Mouse (Mus musculus): Measurements from ENCODE around the gene Radil. TPM values are rescaled to one million over a fixed set of nuclear protein-coding genes. Genes with fewer than 3 reads are reported as not detected.

The Radil gene
- polyA plus RNA-seq, 1 experiment from 2014 or later = 0.42 TPM

- TF ChIP-seq CTCF (IDR thresholded peaks at IDR 0.05) = no peak
- in situ Hi-C loops (cut with MboI; ENCODE audit: low pct_unique_long_range_greater_than_20kb) = loop anchor here (5.0 to 10.0 kb wide), 2 partner anchors 43 to 60 kb away; no protein-coding TSS in a partner anchor
- ChIA-PET CTCF (interaction anchor here (1.2 kb wide), 1 partner anchor 23 kb away, joined by 3 read pairs; no protein-coding TSS in a partner anchor), POLR2A (no interaction called here)
- DNase-seq (ENCODE audit: low read depth, low spot score) (no peak), ATAC-seq (peak; percentile 27)
- no peaks in the 10 kb centered on the region for H3K27me3 ChIP-seq
Observed at GRCm38 (mm10) chr5:142545014-142545795, 5.7 kb downstream of the Radil start.

GRCm38 (mm10) chr5:142537286-142537685 lies 13.6 kb downstream of the Radil start:
- no peaks in the 10 kb centered on the region for H3K27me3 ChIP-seq
- TF ChIP-seq CTCF (IDR thresholded peaks at IDR 0.05) = no peak
- POLR2A ChIA-PET = interaction anchor here (0.7 kb wide), 1 partner anchor 358 kb away, joined by 3 read pairs; no protein-coding TSS in a partner anchor
- CTCF ChIA-PET = interaction anchor here (1.4 to 2.5 kb wide), 2 partner anchors 14 to 35 kb away, joined by 6 to 7 read pairs; partner anchors contain the start of gene Radil
- DNase-seq (ENCODE audit: low read depth, low spot score) (no peak), ATAC-seq (no peak)
- in situ Hi-C loops (cut with MboI; ENCODE audit: low pct_unique_long_range_greater_than_20kb) = no loop called here

GRCm38 (mm10) chr5:142535388-142535787 lies 15.5 kb downstream of the Radil start:
- TF ChIP-seq CTCF (IDR thresholded peaks at IDR 0.05) = no peak
- ChIA-PET CTCF (interaction anchor here (0.9 to 1.4 kb wide), 2 partner anchors 11 to 14 kb away, joined by 3 to 6 read pairs; no protein-coding TSS in a partner anchor), POLR2A (no interaction called here)
- DNase-seq (ENCODE audit: low read depth, low spot score) (no peak), ATAC-seq (no peak)
- in situ Hi-C loops (cut with MboI; ENCODE audit: low pct_unique_long_range_greater_than_20kb) = no loop called here
- no peaks in the 10 kb centered on the region for H3K27me3 ChIP-seq

GRCm38 (mm10) chr5:142529915-142530314 lies 21.0 kb downstream of the Radil start, which contains the start of gene Papolb:
Papolb (minus strand) TSS chr5:142530076.
- POLR2A ChIA-PET = no interaction called here
- ATAC-seq = no peak
- CTCF ChIA-PET = interaction anchor here (1.2 kb wide), 1 partner anchor 27 kb away, joined by 4 read pairs; no protein-coding TSS in a partner anchor
- in situ Hi-C loops (cut with MboI; ENCODE audit: low pct_unique_long_range_greater_than_20kb) = no loop called here
- TF ChIP-seq CTCF (IDR thresholded peaks at IDR 0.05) = no peak
- no peak for DNase-seq (ENCODE audit: low read depth, low spot score)
- H3K27me3 ChIP-seq = peaks cover 6% of the 10 kb centered on the region

- CTCF ChIA-PET = no interaction called here
Observed at GRCm38 (mm10) chr5:142524711-142525464, 26.0 kb downstream of the Radil start.

GRCm38 (mm10) chr5:142521195-142521866 lies 29.6 kb downstream of the Radil start:
- no peak for TF ChIP-seq CTCF (IDR thresholded peaks at IDR 0.05)
- ATAC-seq (no peak), DNase-seq (ENCODE audit: low read depth, low spot score) (no peak)
- in situ Hi-C loops (cut with MboI; ENCODE audit: low pct_unique_long_range_greater_than_20kb) = no loop called here
- CTCF ChIA-PET = interaction anchor here (1.0 to 2.4 kb wide), 4 partner anchors 14 to 23 kb away, joined by 3 to 7 read pairs (median 4); no protein-coding TSS in a partner anchor
- peaks cover 2% of the 10 kb centered on the region for H3K27me3 ChIP-seq
- POLR2A ChIA-PET = no interaction called here

More at GRCm38 (mm10) chr5:142524711-142525464, 26.0 kb downstream of the Radil start:
- no peak for TF ChIP-seq CTCF (IDR thresholded peaks at IDR 0.05)
- H3K27me3 ChIP-seq = peaks cover 6% of the 10 kb centered on the region
- in situ Hi-C loops (cut with MboI; ENCODE audit: low pct_unique_long_range_greater_than_20kb) = no loop called here
- ATAC-seq (no peak), DNase-seq (ENCODE audit: low read depth, low spot score) (no peak)
- POLR2A ChIA-PET = no interaction called here

GRCm38 (mm10) chr5:142520360-142520759 lies 30.5 kb downstream of the Radil start:
- POLR2A ChIA-PET = no interaction called here
- TF ChIP-seq CTCF (IDR thresholded peaks at IDR 0.05) = no peak
- ATAC-seq = no peak
- H3K27me3 ChIP-seq = no peaks in the 10 kb centered on the region
- in situ Hi-C loops (cut with MboI; ENCODE audit: low pct_unique_long_range_greater_than_20kb) = no loop called here
- CTCF ChIA-PET = interaction anchor here (1.7 kb wide), 1 partner anchor 15 kb away, joined by 6 read pairs; no protein-coding TSS in a partner anchor
- DNase-seq (ENCODE audit: low read depth, low spot score) = no peak

- no peaks in the 10 kb centered on the region for H3K27me3 ChIP-seq
- DNase-seq (ENCODE audit: low read depth, low spot score) = no peak
- in situ Hi-C loops (cut with MboI; ENCODE audit: low pct_unique_long_range_greater_than_20kb) = no loop called here
- CTCF ChIA-PET = interaction anchor here (1.0 kb wide), 1 partner anchor 32 kb away, joined by 3 read pairs; the partner anchor contains the start of gene Radil
- TF ChIP-seq CTCF (IDR thresholded peaks at IDR 0.05) = no peak
- ATAC-seq = no peak
- POLR2A ChIA-PET = no interaction called here
Observed at GRCm38 (mm10) chr5:142518973-142519372, 31.9 kb downstream of the Radil start.

- in situ Hi-C loops (cut with MboI; ENCODE audit: low pct_unique_long_range_greater_than_20kb) = no loop called here
- ChIA-PET CTCF (interaction anchor here (1.7 to 1.8 kb wide), 2 partner anchors 10 to 38 kb away, joined by 4 to 5 read pairs; partner anchors contain the start of gene Radil), POLR2A (interaction anchor here (0.6 kb wide), 2 partner anchors 40 to 204 kb away, joined by 3 to 4 read pairs; no protein-coding TSS in a partner anchor)
- no peaks in the 10 kb centered on the region for H3K27me3 ChIP-seq
- TF ChIP-seq CTCF (IDR thresholded peaks at IDR 0.05) = no peak
- ATAC-seq (no peak), DNase-seq (ENCODE audit: low read depth, low spot score) (no peak)
Observed at GRCm38 (mm10) chr5:142512112-142512511, 38.8 kb downstream of the Radil start.

- TF ChIP-seq CTCF (IDR thresholded peaks at IDR 0.05) = no peak
- ChIA-PET POLR2A (interaction anchor here (1.0 kb wide), 1 partner anchor 41 kb away, joined by 5 read pairs; the partner anchor contains the start of gene Radil), CTCF (no interaction called here)
- H3K27me3 ChIP-seq = no peaks in the 10 kb centered on the region
- DNase-seq (ENCODE audit: low read depth, low spot score) (no peak), ATAC-seq (no peak)
- in situ Hi-C loops (cut with MboI; ENCODE audit: low pct_unique_long_range_greater_than_20kb) = no loop called here
Observed at GRCm38 (mm10) chr5:142510061-142510414, 40.9 kb downstream of the Radil start.
